Mouse (Mus musculus): ENCODE measurements around the gene Mansc4.

DNA sequence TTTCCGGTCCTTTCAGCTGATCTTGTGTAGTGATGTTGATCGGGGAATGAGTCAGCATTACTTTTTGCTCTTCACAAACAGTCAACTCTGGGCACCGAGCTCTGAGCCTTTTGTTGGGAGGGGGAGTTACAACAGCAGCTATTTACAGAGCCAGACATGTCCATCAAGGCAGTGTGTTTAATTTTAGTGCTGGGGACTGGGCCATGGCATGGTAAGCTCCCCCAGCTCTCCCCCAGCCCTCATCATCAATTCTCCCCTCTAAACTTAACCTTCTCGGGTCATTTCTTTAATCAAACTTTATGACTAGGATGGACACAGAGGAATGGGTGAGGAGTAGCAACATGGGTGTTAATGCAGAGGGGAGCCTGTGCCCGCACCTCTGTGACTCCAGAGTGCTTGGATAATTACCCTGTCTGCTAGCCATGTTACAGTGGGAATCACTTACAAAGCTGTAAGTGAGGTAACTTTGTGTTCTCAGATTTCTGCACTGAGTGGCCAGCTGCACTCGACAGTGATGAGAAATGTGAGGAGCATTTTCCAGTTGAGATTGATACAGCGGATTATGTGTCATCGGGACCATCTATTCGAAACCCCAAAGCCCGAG is 31.4 kb downstream of the Mansc4 start:
- TF ChIP-seq CTCF (IDR thresholded peaks at IDR 0.05; ENCODE audit: low read depth, low read length) = no peak
- no peak for TF ChIP-seq EP300 (IDR thresholded peaks at IDR 0.05; ENCODE audit: insufficient read depth, low read depth, low read length)

Measured in ES-Bruce4 (cell line).